Mouse (Mus musculus) T-helper 2 cell (primary cell): Measurements from ENCODE around the gene Veph1.

Experiments
- in situ Hi-C: fragments of 300-600 bp; cut with MboI, MseI; formaldehyde crosslinking; loops from one replicate; pipeline ENCODE4 v1.15.1; 2025; ENCODE audit warnings: high pct_unique_total_duplicates

Veph1 gene

GRCm38 (mm10) chr3:66224931-66225537 is 71.6 kb downstream of the Veph1 start:
- in situ Hi-C loops: no loop called here

- in situ Hi-C loops: no loop called here
Observed at GRCm38 (mm10) chr3:66221243-66221611, 75.4 kb downstream of the Veph1 start.

- in situ Hi-C loops: no loop called here
Observed at GRCm38 (mm10) chr3:66220554-66221242, 75.9 kb downstream of the Veph1 start.

- in situ Hi-C loops: no loop called here
Observed at GRCm38 (mm10) chr3:66219655-66220191, 76.9 kb downstream of the Veph1 start, which contains the start of gene Ptx3. TSS of gene Ptx3 (plus strand) at chr3:66219910.

GRCm38 (mm10) chr3:66215759-66216158 is 80.9 kb downstream of the Veph1 start:
- in situ Hi-C loops: no loop called here

- in situ Hi-C loops: no loop called here
Observed at GRCm38 (mm10) chr3:66213524-66213923, 83.1 kb downstream of the Veph1 start.

- in situ Hi-C loops: no loop called here
Observed at GRCm38 (mm10) chr3:66208836-66209573, 87.6 kb downstream of the Veph1 start.

- in situ Hi-C loops: no loop called here
Observed at GRCm38 (mm10) chr3:66193910-66194562, 102.6 kb downstream of the Veph1 start.

- in situ Hi-C loops: loop anchor here (10.0 kb wide), 1 partner anchor 955 kb away; no protein-coding TSS in a partner anchor
Observed at GRCm38 (mm10) chr3:66179647-66180046, 117.0 kb downstream of the Veph1 start.

- in situ Hi-C loops: no loop called here
Observed at GRCm38 (mm10) chr3:66172907-66173306, 123.7 kb downstream of the Veph1 start.

- in situ Hi-C loops: no loop called here
Observed at GRCm38 (mm10) chr3:66169873-66170538, 126.6 kb downstream of the Veph1 start.

GRCm38 (mm10) chr3:66166606-66167290 is 129.9 kb downstream of the Veph1 start:
- in situ Hi-C loops: no loop called here

- in situ Hi-C loops: no loop called here
Observed at GRCm38 (mm10) chr3:66165026-66165425, 131.6 kb downstream of the Veph1 start.

GRCm38 (mm10) chr3:66164585-66164984 is 132.1 kb downstream of the Veph1 start:
- in situ Hi-C loops: no loop called here

- in situ Hi-C loops: no loop called here
Observed at GRCm38 (mm10) chr3:66162612-66163011, 134.0 kb downstream of the Veph1 start.

- in situ Hi-C loops: no loop called here
Observed at GRCm38 (mm10) chr3:66157947-66158346, 138.7 kb downstream of the Veph1 start.

GRCm38 (mm10) chr3:66137601-66138000 is 159.0 kb downstream of the Veph1 start:
- in situ Hi-C loops: no loop called here

- in situ Hi-C loops: no loop called here
Observed at GRCm38 (mm10) chr3:66131264-66131950, 165.2 kb downstream of the Veph1 start.

GRCm38 (mm10) chr3:66129689-66130088 is 166.9 kb downstream of the Veph1 start:
- in situ Hi-C loops: no loop called here

- in situ Hi-C loops: no loop called here
Observed at GRCm38 (mm10) chr3:66105493-66105892, 191.1 kb downstream of the Veph1 start.
